Mouse (Mus musculus) left cerebral cortex, adult 11 months (tissue): Measurements from ENCODE around the gene Gripap1.
A peak's percentile ranks its signal among the peaks of the same experiment; 100 is the strongest.
"Not testable (repeated sequence)": the region's sequence is repeated elsewhere in the genome, so short reads cannot be mapped to it uniquely, and the experiment has no call there.

Experiments used
- DNase-seq: peaks from one replicate; pipeline ENCODE4 v3.0.0; 2022; ENCODE audit warnings: low spot score

The Gripap1 gene

DNA sequence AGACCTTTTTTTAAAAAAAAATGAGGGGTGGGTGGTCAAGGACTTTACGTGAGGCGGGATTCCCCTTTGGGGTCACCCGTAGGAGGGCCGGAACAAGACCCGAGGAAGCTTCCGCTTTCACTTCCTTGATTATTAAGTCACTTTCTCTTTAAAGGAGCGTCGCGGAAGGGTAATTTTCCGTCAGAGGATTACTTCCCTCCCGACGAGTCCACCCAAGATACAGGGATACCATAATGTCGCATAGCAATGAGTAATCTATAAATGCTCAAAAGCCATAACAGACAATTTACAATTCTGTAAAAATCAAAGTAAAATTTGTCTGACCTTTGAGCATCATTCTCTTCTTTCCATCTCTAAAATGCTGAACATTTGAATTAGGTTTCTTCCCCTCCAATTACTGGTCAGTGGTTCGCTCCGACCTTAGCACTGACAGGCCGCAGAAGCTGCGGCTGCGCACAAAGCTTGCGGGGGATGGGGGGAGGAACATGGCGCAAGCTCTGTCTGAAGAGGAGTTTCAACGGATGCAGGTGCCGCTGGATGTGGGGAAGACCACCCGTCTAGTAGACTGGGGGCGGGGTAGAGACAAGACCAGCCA is at the start of gene Gripap1:
Gene Gripap1, plus strand, starts transcription at position 224 of the 595 bp plus-strand sequence.
- DNase-seq = peak; percentile 65

DNA sequence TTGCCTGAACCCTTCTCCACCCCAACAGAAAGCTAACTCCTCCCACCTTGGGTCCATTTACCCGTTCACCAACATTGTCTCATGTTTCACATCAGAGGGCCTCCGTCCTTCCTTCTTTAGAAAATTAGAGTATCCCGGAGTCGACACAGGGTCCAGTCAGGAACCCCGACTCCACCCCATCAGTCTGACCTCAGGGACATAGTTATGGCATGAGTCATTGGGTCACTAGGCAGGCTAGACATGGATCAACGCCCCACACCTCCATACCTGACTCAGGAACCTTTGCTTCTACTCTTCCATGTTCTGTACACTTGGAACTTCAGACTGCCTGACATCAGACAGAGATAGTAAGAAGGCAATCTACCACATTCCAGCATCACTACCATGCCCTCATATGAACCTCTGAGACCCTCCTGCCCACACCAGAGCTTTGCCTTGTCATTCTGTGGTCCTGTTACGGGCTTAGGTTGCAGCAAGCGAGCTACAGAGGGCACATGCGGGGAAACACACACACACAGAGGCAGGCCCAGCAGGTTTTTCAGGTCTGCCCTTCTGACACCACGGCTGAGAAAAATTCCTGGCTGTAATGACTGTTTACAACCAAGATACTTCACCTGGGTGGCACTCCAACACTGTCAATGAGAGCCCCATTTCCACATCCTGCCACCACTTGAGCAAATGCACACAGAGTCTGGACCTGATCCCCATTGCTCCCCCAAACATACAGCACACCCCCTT is 49.3 kb upstream of the Gripap1 start:
- no peak for DNase-seq

DNA sequence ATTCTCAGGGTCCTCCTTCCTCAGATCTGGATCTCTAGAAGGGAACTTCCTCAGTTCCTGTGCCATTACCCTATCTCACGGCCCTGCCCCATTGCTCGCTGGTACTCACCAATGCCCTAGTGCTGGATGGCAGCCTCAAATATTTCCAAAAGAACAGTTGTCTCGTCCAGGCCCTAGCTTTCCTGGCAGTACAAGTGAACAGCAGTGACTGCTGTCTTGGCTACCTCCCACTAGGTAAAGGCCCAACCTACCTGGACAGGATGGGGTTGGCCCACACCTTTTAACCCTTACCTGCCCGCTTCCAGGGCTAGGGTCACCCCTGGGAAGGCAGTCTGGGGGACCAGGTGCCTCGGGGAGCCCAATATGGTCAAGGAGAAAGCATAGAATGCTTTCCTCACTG is 48.5 kb upstream of the Gripap1 start:
- DNase-seq = no peak

GRCm38 (mm10) chrX:7743470-7743869 is 46.1 kb upstream of the Gripap1 start:
- no peak for DNase-seq

DNA sequence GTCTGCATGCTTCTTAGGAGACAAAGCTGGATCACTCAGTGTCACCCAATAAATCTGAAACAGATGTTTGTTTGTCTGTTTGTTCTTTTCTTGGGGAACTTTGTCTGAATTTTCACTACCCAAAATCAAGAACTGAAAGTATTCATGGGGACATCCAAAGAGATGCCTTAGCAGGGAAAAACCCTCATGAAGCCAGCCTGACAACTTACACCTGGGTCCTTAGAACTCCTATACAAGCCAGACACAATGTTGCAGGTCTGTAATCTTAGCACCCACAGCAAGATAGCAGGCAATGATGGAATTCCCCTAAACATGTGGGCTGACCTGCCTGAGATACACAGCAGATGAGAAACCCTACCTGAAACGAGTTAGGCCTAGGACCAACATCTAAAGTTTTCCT is 44.6 kb upstream of the Gripap1 start:
- no peak for DNase-seq

DNA sequence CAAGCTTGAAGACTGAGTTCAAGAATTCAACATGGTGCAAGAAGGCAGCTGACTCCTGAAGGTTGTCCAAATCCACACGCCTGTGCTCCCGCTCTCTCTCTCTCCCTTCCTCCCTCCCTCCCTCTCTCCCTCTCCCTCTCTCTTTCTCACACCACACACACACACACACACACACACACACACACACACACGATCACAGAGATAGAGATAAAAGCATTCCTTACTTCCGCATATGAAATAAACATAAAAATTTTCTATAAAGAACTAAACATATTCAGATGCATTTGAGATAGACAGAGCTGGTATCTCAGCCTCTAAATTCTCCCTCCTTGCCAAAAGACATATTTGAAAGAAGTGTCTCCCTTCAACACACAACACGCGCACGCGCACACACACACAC is 44.1 kb upstream of the Gripap1 start:
- DNase-seq = no peak

DNA sequence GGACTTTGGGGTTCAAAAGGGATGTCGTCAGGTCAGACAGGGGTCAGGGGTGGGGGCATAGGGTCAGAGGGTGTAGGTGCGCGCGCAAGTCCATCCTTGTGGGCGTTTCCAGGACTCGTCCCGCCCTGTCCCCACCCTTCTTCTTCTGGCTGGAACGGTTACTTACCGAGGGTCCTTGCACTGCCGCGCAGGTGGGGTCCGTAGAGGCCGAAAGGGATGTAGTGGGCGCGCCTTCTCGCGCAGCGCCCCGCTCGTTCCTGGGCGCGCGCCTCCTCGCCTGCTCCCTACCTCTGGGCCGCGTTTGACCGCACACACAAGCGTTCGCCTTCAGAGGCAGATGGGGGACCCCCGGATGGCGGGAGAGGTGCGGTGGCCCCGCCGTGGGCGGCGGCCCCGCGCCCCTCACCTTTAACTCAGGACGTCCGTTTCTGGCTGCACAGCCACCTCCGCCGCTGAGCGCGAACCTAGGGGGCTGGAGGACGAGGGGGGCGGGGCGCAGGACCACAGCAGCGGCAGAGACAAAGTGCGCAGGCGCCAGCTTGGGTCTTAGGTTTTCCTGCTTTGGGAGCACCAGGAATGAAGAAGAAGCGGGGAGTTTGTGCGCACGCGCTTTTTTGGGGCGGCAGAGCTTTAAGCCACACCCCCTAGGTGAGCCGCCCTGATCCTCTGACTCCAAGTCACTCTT is 39.0 kb upstream of the Gripap1 start, which contains the start of gene Ccdc120:
Gene Ccdc120, minus strand, starts transcription at position 474 of the 685 bp plus-strand sequence.
- no peak for DNase-seq

DNA sequence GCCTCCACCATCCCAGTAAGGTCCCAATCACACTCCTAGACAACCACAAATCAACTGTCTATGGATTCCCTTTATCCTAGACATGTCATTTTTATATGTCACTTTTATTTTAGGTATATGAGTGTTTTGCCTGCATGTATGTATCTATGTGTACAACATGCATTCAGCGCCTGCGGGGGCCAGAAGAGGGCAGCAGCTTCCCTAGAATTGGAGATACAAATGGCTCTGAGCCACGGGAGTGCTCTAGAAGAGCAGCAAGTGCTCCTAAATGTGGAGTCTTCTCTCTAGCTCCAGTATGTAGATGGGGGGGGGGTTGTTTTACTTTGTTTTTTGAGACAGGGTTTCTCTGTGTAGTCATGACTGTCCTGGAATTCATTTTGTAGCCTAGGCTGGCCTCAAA is 35.9 kb upstream of the Gripap1 start:
- not testable (repeated sequence) for DNase-seq

- peak; percentile 85 for DNase-seq
These were observed 27.2 kb upstream of the Gripap1 start, which contains the start of gene Tfe3 for GRCm38 (mm10) chrX:7762137-7762920. Gene Tfe3, plus strand, starts transcription at chrX:7762560.

GRCm38 (mm10) chrX:7762921-7763197 is 26.7 kb upstream of the Gripap1 start:
- no peak for DNase-seq

DNA sequence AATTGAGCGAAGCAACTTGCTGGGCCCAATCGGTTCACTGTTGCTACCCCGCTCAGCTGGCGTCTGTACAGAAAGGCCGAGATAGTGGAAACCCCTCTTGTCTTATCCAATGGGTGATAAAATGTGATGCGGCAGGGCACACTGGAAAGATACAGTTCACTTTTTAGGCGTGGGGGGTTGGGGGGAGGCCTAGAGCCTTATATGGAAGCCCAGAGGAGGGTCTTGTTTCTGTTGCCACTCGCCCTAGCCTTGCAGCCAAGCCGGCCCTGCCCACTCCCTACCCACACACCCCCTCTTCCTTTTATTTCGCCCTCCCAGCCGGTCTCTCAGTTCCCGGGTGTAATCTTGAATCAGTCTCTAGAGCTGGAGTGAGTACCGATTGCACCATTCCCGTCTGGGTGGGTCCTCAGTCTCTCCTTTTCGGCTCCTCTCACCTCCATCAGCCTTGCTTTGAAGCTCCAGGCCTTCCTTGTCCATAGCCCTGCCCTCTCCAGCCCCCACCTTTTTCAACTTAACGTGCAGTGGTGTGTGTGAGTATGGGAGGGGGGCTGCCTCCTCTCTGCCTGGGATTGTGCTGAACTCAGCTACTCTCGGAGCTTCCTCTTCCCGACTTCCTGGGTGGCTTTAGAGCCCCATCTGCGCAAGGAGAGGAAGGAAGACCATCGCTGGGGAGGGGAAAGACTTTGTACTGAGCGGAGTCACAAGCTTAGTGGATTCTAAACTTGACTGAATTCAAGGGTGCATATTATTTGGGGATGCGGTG is 25.8 kb upstream of the Gripap1 start:
- no peak for DNase-seq

- no peak for DNase-seq
These were observed 24.8 kb upstream of the Gripap1 start for GRCm38 (mm10) chrX:7764657-7765280.

DNA sequence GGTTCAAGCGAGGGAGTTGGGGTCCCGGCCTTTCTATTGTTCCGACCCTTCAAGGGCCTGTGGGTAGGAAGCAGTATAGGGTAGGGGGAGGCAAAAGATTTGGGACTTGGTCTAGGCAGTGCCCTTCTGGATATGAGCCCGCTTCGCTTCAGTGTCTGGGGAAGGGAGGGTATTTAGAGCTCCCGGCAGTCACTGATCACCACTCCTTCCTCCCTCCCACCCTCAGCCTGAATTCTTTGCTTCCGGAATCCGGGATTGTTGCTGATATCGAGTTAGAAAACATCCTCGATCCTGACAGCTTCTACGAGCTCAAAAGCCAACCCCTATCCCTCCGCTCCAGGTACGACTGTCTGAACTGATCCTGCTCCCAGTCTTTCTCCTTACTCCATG is 24.3 kb upstream of the Gripap1 start:
- DNase-seq = no peak

DNA sequence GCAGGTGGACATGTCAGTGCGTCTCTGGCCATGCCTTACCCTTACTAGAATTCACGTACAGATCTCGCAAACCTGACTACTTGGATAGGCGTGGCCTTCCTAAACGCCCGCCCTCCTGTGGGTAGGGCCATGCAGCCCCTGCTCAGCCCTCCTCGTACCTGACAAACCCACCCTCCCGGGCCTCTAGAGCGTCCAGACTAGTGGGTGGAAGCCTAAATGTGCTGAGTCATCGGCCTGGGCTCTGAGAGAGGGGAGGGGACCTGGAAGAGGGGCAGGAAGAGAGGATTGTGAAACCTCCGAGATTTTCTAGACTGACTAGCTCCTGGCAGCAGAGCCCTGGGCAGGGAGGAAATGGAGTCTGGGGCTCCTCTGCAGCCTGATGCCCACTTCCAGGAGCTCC is 23.8 kb upstream of the Gripap1 start:
- no peak for DNase-seq

DNA sequence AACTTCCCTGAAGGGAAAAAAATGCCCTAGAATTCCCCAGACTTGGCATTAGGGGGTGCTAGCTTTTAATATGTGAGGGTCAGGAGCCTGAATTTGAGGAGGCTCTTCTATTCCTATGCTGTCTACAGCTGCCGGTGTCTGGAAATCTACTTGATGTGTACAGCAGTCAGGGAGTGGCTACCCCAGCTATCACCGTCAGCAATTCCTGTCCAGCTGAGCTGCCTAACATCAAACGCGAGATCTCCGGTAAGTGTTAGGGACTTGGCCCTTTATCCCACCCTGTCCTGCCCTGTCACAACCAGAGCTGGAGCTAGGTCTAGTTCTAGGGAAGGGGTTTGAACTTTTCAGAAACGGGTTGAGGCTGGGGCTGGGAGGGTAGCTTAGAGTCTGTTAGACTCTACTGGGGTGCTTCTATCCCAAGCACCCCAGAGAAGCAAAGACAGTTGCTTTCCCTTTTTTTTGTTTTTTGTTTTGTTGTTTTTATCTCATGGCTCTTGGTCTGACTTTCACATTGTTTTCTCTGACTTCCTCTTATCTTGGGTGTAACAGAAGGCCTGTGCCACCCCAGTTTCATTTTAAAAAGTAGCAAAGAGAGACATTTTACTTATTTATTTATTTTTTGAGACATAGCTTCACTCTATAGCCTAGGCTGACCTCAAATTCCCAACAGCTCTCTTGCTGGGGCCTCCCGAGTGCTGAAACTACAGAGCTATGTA is 20.1 kb upstream of the Gripap1 start:
- DNase-seq = no peak

DNA sequence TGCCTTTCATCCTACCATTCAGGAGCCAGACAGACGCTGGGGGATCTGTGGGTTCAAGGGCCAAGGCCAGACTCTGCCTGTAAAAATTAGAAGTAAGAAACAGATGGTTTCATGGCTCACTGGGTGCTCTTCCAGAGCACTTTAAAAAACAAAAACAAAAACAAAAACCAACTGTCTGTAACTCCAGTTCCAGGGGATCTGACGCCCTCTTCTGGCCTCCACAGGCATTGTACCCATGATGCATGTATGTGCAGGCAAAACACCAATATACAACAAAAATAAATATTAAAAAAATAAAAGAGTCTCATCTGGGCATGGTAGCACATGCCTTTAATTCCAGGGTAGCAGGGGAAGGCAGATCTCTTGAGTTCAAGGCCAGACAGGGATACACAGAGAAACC is 16.8 kb upstream of the Gripap1 start:
- DNase-seq = no peak

DNA sequence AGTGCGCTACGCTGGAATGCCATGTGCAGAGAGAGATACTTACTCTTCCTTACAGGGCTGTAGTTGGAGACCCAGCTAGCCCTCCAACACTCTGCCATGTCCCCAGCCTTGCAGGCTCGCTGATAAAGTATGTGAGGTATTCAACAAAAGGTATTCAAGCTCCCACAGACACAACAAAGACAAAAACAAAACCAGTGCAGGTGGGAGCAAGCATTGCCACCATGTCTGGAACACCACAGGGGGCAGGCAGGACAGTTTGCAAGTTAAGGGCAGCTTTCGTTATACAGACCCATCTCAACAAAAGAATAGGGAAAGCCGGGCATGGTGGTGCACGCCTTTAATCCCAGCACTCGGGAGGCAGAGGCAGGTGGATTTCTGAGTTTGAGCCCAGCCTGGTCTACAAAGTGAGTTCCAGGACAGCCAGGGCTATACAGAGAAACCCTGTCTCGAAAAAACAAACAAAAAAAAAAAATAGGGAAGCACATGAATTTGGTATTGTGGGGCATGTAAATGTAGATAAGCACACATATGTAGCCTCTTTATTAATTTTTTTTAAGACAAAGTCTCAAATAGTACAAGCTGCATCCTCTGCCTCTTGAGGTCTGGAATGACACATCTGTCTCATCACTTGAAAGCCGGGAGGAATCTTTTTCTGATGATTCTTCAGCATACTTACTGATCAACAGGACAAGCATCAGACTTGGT is 13.9 kb upstream of the Gripap1 start:
- DNase-seq = no peak

- DNase-seq = no peak
These were observed 13.1 kb upstream of the Gripap1 start for GRCm38 (mm10) chrX:7776329-7777082.
